Mouse (Mus musculus): ENCODE results near the gene Hist1h2br. TPM values are rescaled to one million over a fixed set of nuclear protein-coding genes. Genes with fewer than 3 reads are reported as not detected.
A peak's percentile ranks its signal among the peaks of the same experiment; 100 is the strongest.
"Not testable (repeated sequence)": the region's sequence is repeated elsewhere in the genome, so short reads cannot be mapped to it uniquely, and the experiment has no call there.

Gene Hist1h2br
- polyA plus RNA-seq, 1 experiment, result 74.1 TPM

GRCm38 (mm10) chr13:21812092-21812491, 21.5 kb upstream of the Hist1h2br start:
- not testable (repeated sequence) for H3K27me3 ChIP-seq (replicated peaks); H3K4me1 ChIP-seq; H3K9me3 ChIP-seq; H3K36me3 ChIP-seq (replicated peaks; ENCODE audit: low read length)
- peak overlapping the region; percentile 83 for H3K4me3 ChIP-seq (replicated peaks)

GRCm38 (mm10) chr13:21820082-21820890, 13.3 kb upstream of the Hist1h2br start:
- not testable (repeated sequence) for H3K27me3 ChIP-seq (replicated peaks); H3K4me3 ChIP-seq (replicated peaks); H3K36me3 ChIP-seq (replicated peaks; ENCODE audit: low read length); H3K9me3 ChIP-seq
- peaks cover 12% of the 10 kb centered on the region for H3K4me1 ChIP-seq

- Histone ChIP-seq H3K36me3 (replicated peaks; ENCODE audit: low read length) (peaks cover 3% of the 10 kb centered on the region), H3K9me3 (no peaks in the 10 kb centered on the region), H3K27me3 (replicated peaks) (no peaks in the 10 kb centered on the region), H3K4me1 (peaks cover 11% of the 10 kb centered on the region), H3K4me3 (replicated peaks) (peak overlapping the region; percentile 8)
- TF ChIP-seq GATA1 (IDR thresholded peaks at IDR 0.05; ENCODE audit: borderline replicate concordance, low read length), result no peak
- no peak for TF ChIP-seq FLI1 (IDR thresholded peaks at IDR 0.05; ENCODE audit: low read length)
These were observed 5.0 kb upstream of the Hist1h2br start for GRCm38 (mm10) chr13:21828511-21828910.

- no peaks in the 10 kb centered on the region for H3K9me3 ChIP-seq
- peaks cover 11% of the 10 kb centered on the region for H3K4me1 ChIP-seq
- peaks cover 3% of the 10 kb centered on the region for H3K36me3 ChIP-seq (replicated peaks; ENCODE audit: low read length)
- TF ChIP-seq FLI1 (IDR thresholded peaks at IDR 0.05; ENCODE audit: low read length), result no peak
- no peak for TF ChIP-seq GATA1 (IDR thresholded peaks at IDR 0.05; ENCODE audit: borderline replicate concordance, low read length)
- H3K27me3 ChIP-seq (replicated peaks), result no peaks in the 10 kb centered on the region
- peak overlapping the region; percentile 85 for H3K4me3 ChIP-seq (replicated peaks)
These were observed 3.2 kb upstream of the Hist1h2br start for GRCm38 (mm10) chr13:21830344-21830743.

GRCm38 (mm10) chr13:21831418-21832394, 1.8 kb upstream of the Hist1h2br start, which contains the start of gene Hist1h4n:
TSS of gene Hist1h4n (minus strand) at chr13:21832196.
- H3K27me3 ChIP-seq (replicated peaks); H3K9me3 ChIP-seq; H3K36me3 ChIP-seq (replicated peaks; ENCODE audit: low read length): not testable (repeated sequence)
- H3K4me1 ChIP-seq, result peaks cover 11% of the 10 kb centered on the region
- H3K4me3 ChIP-seq (replicated peaks), result peak within 1 kb of the TSS; percentile 76

- not testable (repeated sequence) for H3K4me1 ChIP-seq; H3K27me3 ChIP-seq (replicated peaks); H3K9me3 ChIP-seq; H3K4me3 ChIP-seq (replicated peaks); H3K36me3 ChIP-seq (replicated peaks; ENCODE audit: low read length)
These were observed 7.0 kb downstream of the Hist1h2br start for GRCm38 (mm10) chr13:21840508-21840907.

GRCm38 (mm10) chr13:21846356-21846755, 12.8 kb downstream of the Hist1h2br start:
- H3K4me3 ChIP-seq (replicated peaks); H3K36me3 ChIP-seq (replicated peaks; ENCODE audit: low read length); H3K9me3 ChIP-seq; H3K27me3 ChIP-seq (replicated peaks); H3K4me1 ChIP-seq: not testable (repeated sequence)

GRCm38 (mm10) chr13:21847883-21848282, 14.3 kb downstream of the Hist1h2br start:
- Histone ChIP-seq H3K27me3 (replicated peaks) (no peaks in the 10 kb centered on the region), H3K9me3 (no peaks in the 10 kb centered on the region), H3K4me1 (peaks cover 23% of the 10 kb centered on the region), H3K4me3 (replicated peaks) (no peak overlapping the region), H3K36me3 (replicated peaks; ENCODE audit: low read length) (no peaks in the 10 kb centered on the region)
- TF ChIP-seq GATA1 (IDR thresholded peaks at IDR 0.05; ENCODE audit: borderline replicate concordance, low read length), result no peak
- no peak for TF ChIP-seq FLI1 (IDR thresholded peaks at IDR 0.05; ENCODE audit: low read length)

- H3K27me3 ChIP-seq (replicated peaks); H3K9me3 ChIP-seq; H3K36me3 ChIP-seq (replicated peaks; ENCODE audit: low read length); H3K4me3 ChIP-seq (replicated peaks): not testable (repeated sequence)
- peaks cover 43% of the 10 kb centered on the region for H3K4me1 ChIP-seq
These were observed 17.2 kb downstream of the Hist1h2br start for GRCm38 (mm10) chr13:21850696-21851095.

- no peak for TF ChIP-seq FLI1 (IDR thresholded peaks at IDR 0.05; ENCODE audit: low read length)
- TF ChIP-seq GATA1 (IDR thresholded peaks at IDR 0.05; ENCODE audit: borderline replicate concordance, low read length), result no peak
- Histone ChIP-seq H3K4me1 (peaks cover 43% of the 10 kb centered on the region), H3K27me3 (replicated peaks) (no peaks in the 10 kb centered on the region), H3K9me3 (no peaks in the 10 kb centered on the region), H3K4me3 (replicated peaks) (peak overlapping the region; percentile 76), H3K36me3 (replicated peaks; ENCODE audit: low read length) (no peaks in the 10 kb centered on the region)
These were observed 18.8 kb downstream of the Hist1h2br start for GRCm38 (mm10) chr13:21852215-21852945.
